Mouse (Mus musculus): ENCODE measurements around the gene Ell2. TPM values are rescaled to one million over a fixed set of nuclear protein-coding genes. Genes with fewer than 3 reads are reported as not detected.
A peak's percentile ranks its signal among the peaks of the same experiment; 100 is the strongest.

The Ell2 gene
- total RNA-seq, 2 experiments from 2014 or later: 54.1 to 55.9 TPM

DNA sequence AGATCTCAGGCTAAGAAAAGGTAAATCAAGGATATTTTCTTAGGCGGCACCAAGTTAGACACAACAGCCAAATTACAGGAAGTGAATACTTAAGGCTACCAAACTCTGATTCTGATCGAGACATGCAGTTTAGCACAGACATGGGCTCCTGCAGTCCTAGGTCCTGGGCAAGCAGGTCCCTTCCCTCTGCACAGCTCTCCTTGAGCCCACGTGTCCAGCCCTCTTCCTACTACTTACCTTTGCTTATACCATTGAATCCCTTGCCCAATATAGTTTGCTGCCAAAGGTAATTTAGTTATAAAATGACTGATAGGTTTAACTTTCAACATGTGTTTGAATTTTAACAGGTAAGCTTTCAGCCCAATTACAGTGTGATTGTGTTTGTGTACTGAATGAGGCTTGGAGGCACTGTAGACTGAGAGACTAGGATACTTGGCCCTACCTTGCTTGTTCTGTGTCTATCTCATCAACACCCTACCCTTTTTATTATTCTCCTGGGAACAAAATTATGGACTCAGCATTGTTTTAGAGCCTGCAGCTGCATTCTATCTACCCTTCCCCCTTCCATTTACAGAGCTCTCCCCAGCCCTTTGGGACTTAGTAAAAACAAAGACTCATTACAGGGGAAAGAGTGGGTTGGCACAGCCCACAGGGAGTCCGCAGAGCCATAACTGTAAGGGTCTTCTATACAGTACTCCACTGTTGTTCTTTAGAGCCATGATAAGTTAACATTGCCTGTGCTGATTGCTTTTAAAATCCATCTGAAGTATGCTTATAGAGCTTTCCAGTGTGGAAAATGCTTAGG, 20.2 kb downstream of the Ell2 start:
- DNase-seq (ENCODE audit: low spot score in 2 of 2): no peak
- intact Hi-C loops (cut with DNase I): no loop called here

GRCm38 (mm10) chr13:75727932-75728331, 21.4 kb downstream of the Ell2 start:
- no peak for DNase-seq (ENCODE audit: low spot score in 2 of 2)
- intact Hi-C loops (cut with DNase I): no loop called here

DNA sequence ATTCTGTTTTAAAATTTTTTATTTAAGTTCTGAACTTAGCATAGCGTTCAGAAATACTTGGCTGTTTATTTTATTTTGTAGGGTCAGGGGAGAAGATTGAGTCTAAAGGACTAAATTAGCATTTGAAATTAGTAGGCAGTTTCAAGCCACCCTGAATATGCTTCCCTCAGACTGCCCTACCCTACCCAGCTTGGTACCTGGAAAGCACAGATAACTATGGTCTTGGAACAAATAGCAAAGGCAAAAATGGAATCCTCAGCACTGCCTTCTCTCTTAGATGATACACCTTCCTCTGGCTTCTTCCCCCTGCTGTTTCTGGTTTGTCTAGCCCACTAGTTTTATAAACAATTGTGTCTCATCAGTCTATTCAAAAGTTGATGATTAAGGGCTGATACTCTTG, 23.3 kb downstream of the Ell2 start:
- intact Hi-C loops (cut with DNase I): no loop called here
- no peak for DNase-seq (ENCODE audit: low spot score in 2 of 2)

DNA sequence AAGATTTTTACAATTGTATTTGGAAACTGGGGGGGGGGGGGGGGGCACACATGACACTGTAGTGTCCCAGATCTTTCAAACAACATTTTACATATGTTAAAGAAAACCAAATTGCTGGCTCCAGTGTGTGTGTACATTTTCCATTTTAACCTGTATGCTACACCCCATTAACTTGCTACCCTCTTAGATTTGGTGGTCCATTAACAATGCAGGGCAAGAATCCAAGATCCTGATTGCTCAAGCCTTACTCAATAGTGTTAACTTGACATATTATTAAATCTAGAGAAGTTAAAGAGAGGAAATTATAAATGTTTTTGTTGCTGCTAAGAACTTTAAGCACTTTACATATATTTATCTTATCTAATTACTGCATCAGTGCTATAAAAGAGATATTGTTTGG, 24.2 kb downstream of the Ell2 start:
- intact Hi-C loops (cut with DNase I): no loop called here
- no peak for DNase-seq (ENCODE audit: low spot score in 2 of 2)

- intact Hi-C loops (cut with DNase I): no loop called here
- DNase-seq (ENCODE audit: low spot score in 2 of 2): no peak
Measured at GRCm38 (mm10) chr13:75733594-75734161, 27.1 kb downstream of the Ell2 start.

GRCm38 (mm10) chr13:75734231-75734630, 27.7 kb downstream of the Ell2 start:
- intact Hi-C loops (cut with DNase I): no loop called here

GRCm38 (mm10) chr13:75735606-75736005, 29.0 kb downstream of the Ell2 start:
- intact Hi-C loops (cut with DNase I): no loop called here
- DNase-seq (ENCODE audit: low spot score in 2 of 2): no peak

More at GRCm38 (mm10) chr13:75734231-75734630, 27.7 kb downstream of the Ell2 start:
- no peak for DNase-seq (ENCODE audit: low spot score in 2 of 2)

- intact Hi-C loops (cut with DNase I): no loop called here
- no peak for DNase-seq (ENCODE audit: low spot score in 2 of 2)
Measured at GRCm38 (mm10) chr13:75737991-75738390, 31.4 kb downstream of the Ell2 start.

- intact Hi-C loops (cut with DNase I): no loop called here
- no peak for DNase-seq (ENCODE audit: low spot score in 2 of 2)
Measured at GRCm38 (mm10) chr13:75738536-75738935, 32.0 kb downstream of the Ell2 start.

DNA sequence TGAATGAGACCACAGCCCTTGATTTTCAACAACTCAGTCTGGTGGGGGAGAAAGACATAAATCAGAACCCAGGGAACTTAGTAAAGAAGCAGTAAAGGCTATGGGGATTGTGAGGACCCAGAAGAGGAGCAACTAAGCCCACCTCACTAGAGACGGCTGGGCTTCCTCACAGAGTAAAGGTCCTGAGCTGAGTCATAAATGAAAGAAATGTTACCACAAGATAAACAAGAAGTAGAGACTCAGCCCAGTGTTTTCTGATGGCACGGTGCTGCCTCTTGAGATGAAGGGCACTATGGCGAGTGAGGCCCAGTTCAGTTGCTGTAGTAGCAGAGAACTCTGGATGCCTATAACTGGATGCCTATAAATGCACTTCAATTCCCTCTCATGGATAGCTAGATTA, 32.4 kb downstream of the Ell2 start:
- no peak for DNase-seq (ENCODE audit: low spot score in 2 of 2)
- intact Hi-C loops (cut with DNase I): no loop called here

- intact Hi-C loops (cut with DNase I): loop anchor here (5.0 kb wide), 1 partner anchor 33 kb away; the partner anchor contains the start of gene Ell2
- DNase-seq (ENCODE audit: low spot score in 2 of 2): peak; percentile 18 to 67
Measured at GRCm38 (mm10) chr13:75740018-75740417, 33.5 kb downstream of the Ell2 start.

DNA sequence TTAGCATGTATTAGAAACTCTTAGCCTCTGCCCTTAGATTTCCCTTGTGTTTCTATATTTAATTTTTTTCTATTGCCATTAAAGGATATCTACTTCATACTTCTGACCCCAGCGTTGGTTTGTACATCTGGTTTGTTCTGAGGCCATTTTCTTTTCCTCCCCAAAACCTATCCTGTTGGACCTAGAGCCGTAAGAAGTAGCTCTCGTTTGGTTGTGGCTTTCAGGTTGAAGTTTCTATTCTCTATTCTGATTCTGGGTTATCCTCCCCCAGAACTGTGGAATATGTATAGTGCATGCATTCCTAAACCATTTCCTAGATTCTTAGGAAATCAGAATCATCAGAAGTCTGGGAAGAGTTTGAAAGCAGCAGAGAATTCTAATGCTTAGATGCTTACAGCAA, 34.6 kb downstream of the Ell2 start:
- peak in 1 of 2 experiments; percentile 22 for DNase-seq (ENCODE audit: low spot score in 2 of 2)
- intact Hi-C loops (cut with DNase I): loop anchor here (5.0 kb wide), 1 partner anchor 34 kb away; the partner anchor contains the start of gene Ell2

DNA sequence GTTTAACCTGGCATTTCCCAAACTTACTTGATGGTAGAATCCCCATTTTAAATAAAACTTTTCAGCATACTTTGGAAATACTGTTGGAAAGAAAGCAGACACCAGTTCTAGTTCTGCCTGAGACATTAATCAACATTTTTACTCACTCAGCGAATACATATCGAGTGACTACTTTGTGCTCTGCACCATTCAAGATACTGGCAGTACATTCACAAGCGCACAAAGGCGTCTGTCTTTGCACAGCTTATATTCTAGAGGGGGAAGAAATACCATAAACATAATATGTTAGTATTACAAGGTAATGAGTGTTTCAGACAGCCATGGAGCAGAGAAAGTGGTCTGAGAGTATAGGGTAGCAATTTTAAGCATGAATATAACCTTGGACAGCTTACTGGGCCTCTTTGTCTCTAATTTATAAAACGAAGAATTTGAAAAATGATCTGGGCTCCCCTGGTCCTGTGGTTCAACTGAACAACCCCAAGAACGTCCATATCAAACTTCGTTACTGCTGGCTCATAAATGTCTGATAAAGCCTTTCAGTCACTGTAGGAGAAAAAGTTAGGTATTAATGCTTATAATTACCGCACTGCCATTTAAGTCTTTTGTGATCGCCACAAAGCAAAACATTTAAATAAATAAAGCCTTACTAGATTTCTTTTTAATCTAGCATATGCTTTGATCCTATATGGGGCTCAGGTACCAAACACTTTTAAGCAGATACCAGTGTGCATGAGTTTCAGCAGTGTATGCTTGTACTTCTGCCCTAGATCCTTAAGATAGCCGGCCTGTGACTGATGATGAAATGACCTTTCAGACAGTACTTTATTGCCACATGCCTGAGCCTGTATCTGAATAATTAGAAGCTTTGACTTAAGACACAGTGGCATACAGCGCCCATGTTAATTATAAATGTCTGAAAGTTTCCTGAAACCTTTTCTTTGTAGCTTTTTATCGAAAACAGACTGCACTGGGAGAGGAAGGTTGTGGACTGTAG, 35.5 kb downstream of the Ell2 start:
- intact Hi-C loops (cut with DNase I): loop anchor here (5.0 kb wide), 1 partner anchor 35 kb away; the partner anchor contains the start of gene Ell2
- DNase-seq (ENCODE audit: low spot score in 2 of 2): no peak

DNA sequence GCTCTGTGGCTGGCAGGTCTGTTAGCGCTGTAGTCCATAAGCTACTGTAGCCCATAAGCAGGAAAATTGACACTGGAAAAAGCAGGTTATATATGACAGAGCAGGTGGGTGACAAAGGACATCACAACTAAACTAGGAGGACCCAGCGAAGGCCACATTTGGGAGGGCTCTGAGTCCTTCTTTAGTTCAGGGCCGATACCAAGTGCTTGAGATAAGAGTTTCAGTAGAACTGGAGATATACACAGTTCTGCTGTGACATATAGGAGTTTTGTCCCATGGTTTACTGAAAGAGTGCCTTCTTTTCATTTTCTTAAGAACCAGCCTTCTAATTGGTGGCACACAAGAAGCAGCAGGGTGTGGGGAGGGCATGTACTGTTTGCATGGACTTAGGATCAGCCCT, 36.4 kb downstream of the Ell2 start:
- intact Hi-C loops (cut with DNase I): loop anchor here (5.0 kb wide), 1 partner anchor 36 kb away; the partner anchor contains the start of gene Ell2
- no peak for DNase-seq (ENCODE audit: low spot score in 2 of 2)

DNA sequence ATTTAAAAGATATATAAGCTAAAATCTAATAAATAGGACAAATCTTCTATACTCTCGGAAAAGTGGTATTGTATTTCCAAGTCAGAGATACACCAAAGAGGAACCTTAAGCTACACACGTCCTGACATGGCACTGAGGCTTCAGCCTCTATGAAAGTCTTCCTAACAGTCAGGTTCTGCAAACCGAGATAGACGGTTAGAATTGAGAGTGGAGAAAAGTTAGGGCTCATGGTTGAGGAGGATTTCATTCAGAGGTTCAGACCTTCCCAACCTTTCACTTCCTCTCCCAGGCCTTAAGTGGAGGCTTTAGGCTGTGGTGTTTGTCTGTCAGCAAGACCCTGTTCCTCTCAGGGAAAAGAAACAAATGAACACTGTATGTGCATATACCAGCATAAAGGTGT, 37.5 kb downstream of the Ell2 start:
- intact Hi-C loops (cut with DNase I): loop anchor here (5.0 kb wide), 1 partner anchor 37 kb away; the partner anchor contains the start of gene Ell2
- no peak for DNase-seq (ENCODE audit: low spot score in 2 of 2)

DNA sequence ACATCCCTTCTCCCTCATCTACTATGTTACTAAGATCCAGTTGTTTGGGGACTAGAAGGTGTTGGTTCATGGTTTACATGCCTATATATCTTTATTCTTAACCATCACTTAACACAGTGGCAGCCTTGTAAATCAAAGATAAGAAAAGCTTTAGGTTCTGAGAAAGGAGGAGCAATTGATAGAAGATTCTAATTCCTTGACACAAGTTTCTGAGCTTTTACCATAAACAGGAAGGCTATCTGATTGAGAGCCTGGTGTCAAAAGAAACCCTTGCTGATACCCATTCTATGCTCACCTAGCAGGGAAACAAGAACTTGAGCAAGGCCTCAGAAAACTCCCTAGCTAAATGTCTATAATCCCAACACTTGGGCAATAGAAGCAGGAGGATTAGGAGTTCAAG, 38.8 kb downstream of the Ell2 start:
- intact Hi-C loops (cut with DNase I): no loop called here
- no peak for DNase-seq (ENCODE audit: low spot score in 2 of 2)

DNA sequence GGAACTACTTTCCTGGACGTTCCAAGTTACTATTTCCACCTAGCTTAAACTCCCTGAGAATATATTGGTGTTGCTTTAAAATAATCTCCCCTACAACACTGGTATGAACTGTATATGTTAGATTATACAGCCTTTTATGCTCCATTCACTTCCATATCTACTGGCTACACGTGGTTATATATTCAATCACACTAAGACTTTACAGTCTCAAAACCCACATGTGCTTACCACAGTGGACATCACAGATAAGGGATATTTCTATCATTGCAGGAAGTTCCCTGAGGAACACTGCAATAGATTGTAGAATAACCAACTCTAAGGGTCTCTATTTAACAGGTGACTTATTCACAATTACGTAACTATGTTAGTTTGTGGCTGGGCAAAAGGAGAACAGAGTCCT, 40.7 kb downstream of the Ell2 start:
- DNase-seq (ENCODE audit: low spot score in 2 of 2): no peak
- intact Hi-C loops (cut with DNase I): no loop called here

DNA sequence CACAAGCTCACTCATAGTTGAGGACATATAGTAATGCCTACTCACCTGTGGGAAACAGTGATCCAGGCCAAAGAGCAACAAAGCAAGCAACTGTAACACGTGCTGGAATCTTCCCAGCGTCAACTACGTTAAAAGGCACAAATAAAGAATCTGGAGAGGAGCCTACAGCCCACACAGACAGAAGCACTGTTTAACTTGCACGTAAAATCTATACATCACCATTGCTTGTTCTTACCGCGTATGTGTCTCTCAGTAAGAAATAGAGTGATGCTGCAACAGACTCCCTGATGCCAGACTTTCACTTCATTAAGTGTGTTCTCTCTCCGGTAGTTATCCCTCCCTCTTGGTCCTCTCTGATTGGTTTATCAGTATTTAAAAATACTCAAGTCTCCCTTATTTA, 42.1 kb downstream of the Ell2 start:
- DNase-seq (ENCODE audit: low spot score in 2 of 2): no peak
- intact Hi-C loops (cut with DNase I): no loop called here

- no peak for DNase-seq (ENCODE audit: low spot score in 2 of 2)
- intact Hi-C loops (cut with DNase I): no loop called here
Measured at GRCm38 (mm10) chr13:75750785-75751184, 44.2 kb downstream of the Ell2 start.

Measured in left cerebral cortex, postnatal 25 days (tissue).